ENCODE assay signal across 10 mouse cellular contexts in the genomic region with DNA sequence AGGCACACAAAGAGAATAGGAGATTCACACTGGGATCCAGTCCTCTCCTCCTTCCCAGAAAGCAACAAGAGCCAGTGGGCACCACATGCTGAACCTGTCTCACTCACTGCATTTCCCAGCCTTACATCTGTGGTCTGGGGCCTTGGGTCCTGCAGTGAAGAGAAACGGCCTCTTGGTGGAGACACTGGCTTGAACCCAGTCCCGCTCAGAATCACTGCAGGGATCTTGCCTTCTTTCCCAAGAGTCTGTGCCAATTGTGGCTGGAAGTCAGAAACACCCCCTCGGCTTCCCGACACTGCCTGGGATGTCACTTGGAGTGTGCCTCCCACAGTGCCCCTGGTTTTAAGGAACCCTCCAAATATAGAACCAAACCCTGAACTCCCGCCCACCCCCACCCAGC. TPM values are rescaled to one million over a fixed set of nuclear protein-coding genes. Genes with fewer than 3 reads are reported as not detected.
DNase-seq lines count a peak whose midpoint lies in the region; ATAC-seq and TF ChIP-seq lines count a peak whose summit lies in the region.
"Had no signal": no experiment of that assay in that cellular context is flagged by ENCODE, and none has a peak within 500 bp of the region (broad histone marks: within the 10 kb centered on the region; RNA-seq: fewer than 3 reads in every experiment).

No protein-coding gene starts in this region.

- no peaks in the 10 kb centered on the region for H3K36me3 ChIP-seq in heart, embryonic 16.5 days (ENCODE audit: control insufficient read depth, insufficient read depth)
- no peaks in the 10 kb centered on the region for H3K36me3 ChIP-seq in heart, embryonic 10.5 days
- H3K36me3 ChIP-seq in embryonic facial prominence, embryonic 15.5 days: no peaks in the 10 kb centered on the region
- H3K36me3 ChIP-seq in midbrain, postnatal 0 days (ENCODE audit: insufficient read depth, low read length): no peaks in the 10 kb centered on the region

- no peak for DNase-seq in heart, embryonic 10.5 days (ENCODE audit: low spot score)
- peak; percentile 21 for DNase-seq in thymus, postnatal 4 days
- no peak for DNase-seq in thymus, postnatal 0 days (ENCODE audit: low spot score)
- DNase-seq in midbrain, postnatal 0 days (ENCODE audit: low spot score): peak; percentile 52
- no peak for DNase-seq in adrenal gland, adult (ENCODE audit: inconsistent age in 2 of 2, low spot score in 1 of 2)
- no peak for DNase-seq in thymus, postnatal 36 days

- H3K9me3 ChIP-seq in heart, embryonic 16.5 days (replicated peaks; ENCODE audit: control insufficient read depth, low read length): no peaks in the 10 kb centered on the region
- no peaks in the 10 kb centered on the region for H3K9me3 ChIP-seq in heart, embryonic 10.5 days
- no peaks in the 10 kb centered on the region for H3K9me3 ChIP-seq in embryonic facial prominence, embryonic 15.5 days (replicated peaks)
- H3K9me3 ChIP-seq in midbrain, postnatal 0 days (ENCODE audit: low read length): no peaks in the 10 kb centered on the region

- peak; percentile 51 for TF ChIP-seq CTCF in midbrain, postnatal 0 days (IDR thresholded peaks at IDR 0.05)

- H3K4me3 ChIP-seq in heart, embryonic 16.5 days (ENCODE audit: low read length): no peak overlapping the region
- no peak overlapping the region for H3K4me3 ChIP-seq in heart, embryonic 10.5 days
- no peak overlapping the region for H3K4me3 ChIP-seq in embryonic facial prominence, embryonic 15.5 days (replicated peaks)
- no peak overlapping the region for H3K4me3 ChIP-seq in midbrain, postnatal 0 days (ENCODE audit: low read depth, low read length)

- H3K4me1 ChIP-seq in heart, embryonic 16.5 days (ENCODE audit: control insufficient read depth, insufficient read depth, low read length): peaks cover 8% of the 10 kb centered on the region
- H3K4me1 ChIP-seq in heart, embryonic 10.5 days: peaks cover 12% of the 10 kb centered on the region
- peaks cover 12% of the 10 kb centered on the region for H3K4me1 ChIP-seq in embryonic facial prominence, embryonic 15.5 days
- H3K4me1 ChIP-seq in midbrain, postnatal 0 days (ENCODE audit: insufficient read depth, low read length): no peaks in the 10 kb centered on the region

- no peak overlapping the region for H3K4me2 ChIP-seq in heart, embryonic 16.5 days (ENCODE audit: low read depth, low read length)
- no peak overlapping the region for H3K4me2 ChIP-seq in embryonic facial prominence, embryonic 15.5 days (replicated peaks)
- H3K4me2 ChIP-seq in midbrain, postnatal 0 days (ENCODE audit: low read depth, low read length, poor library complexity, severe bottlenecking): no peak overlapping the region

- peak; percentile 15; the same call in 1 of the 2 replicates for ATAC-seq in heart, embryonic 16.5 days (replicated peaks; ENCODE audit: extremely low read depth, insufficient read depth, low FRiP score)
- peak; percentile 32; the same call in 1 of the 2 replicates for ATAC-seq in embryonic facial prominence, embryonic 15.5 days (ENCODE audit: insufficient number of reproducible peaks, low FRiP score, low TSS enrichment, low read depth)
- no peak for ATAC-seq in midbrain, postnatal 0 days (ENCODE audit: low FRiP score)

- no peaks in the 10 kb centered on the region for H3K27me3 ChIP-seq in heart, embryonic 16.5 days (ENCODE audit: control insufficient read depth, insufficient read depth, low read length)
- H3K27me3 ChIP-seq in heart, embryonic 10.5 days (ENCODE audit: insufficient read depth, poor library complexity, severe bottlenecking): 0 out of 2 replicates have a peak, but pooled peaks cover 3% of the 10 kb centered on the region
- H3K27me3 ChIP-seq in embryonic facial prominence, embryonic 15.5 days: no peaks in the 10 kb centered on the region
- no peaks in the 10 kb centered on the region for H3K27me3 ChIP-seq in midbrain, postnatal 0 days (ENCODE audit: insufficient read depth, low read length)

- no peak overlapping the region for H3K9ac ChIP-seq in heart, embryonic 16.5 days (ENCODE audit: low read length)
- no peak overlapping the region for H3K9ac ChIP-seq in embryonic facial prominence, embryonic 15.5 days
- H3K9ac ChIP-seq in midbrain, postnatal 0 days (replicated peaks; ENCODE audit: low read length, poor library complexity, severe bottlenecking): no peak overlapping the region

- H3K27ac ChIP-seq in heart, embryonic 16.5 days (ENCODE audit: low read length): no peak overlapping the region
- H3K27ac ChIP-seq in heart, embryonic 10.5 days: no peak overlapping the region
- H3K27ac ChIP-seq in embryonic facial prominence, embryonic 15.5 days (replicated peaks): peak overlapping the region; percentile 69
- H3K27ac ChIP-seq in midbrain, postnatal 0 days (ENCODE audit: low read depth, low read length): no peak overlapping the region

- WGBS in heart, embryonic 16.5 days: 28% methylated on average over 5 of the region's 5 CpGs
- WGBS in heart, embryonic 10.5 days: 22% methylated on average over 5 of the region's 5 CpGs
- WGBS in embryonic facial prominence, embryonic 15.5 days: 16% methylated on average over 5 of the region's 5 CpGs
- WGBS in midbrain, postnatal 0 days: 21% methylated on average over 5 of the region's 5 CpGs

RNA-seq across cellular contexts. Expression of gene Tpcn2, which starts 5.5 kb away (rescaled TPM):
- polyA plus RNA-seq in heart, embryonic 16.5 days (2015; fragmentation: Nextera tagmentation; extraction: Ambion mirVana): 5.4 and 5.5 TPM in 2 replicates
- 5.7 and 5.8 TPM in 2 replicates for polyA plus RNA-seq in heart, embryonic 10.5 days (2016; fragmentation: Nextera tagmentation; extraction: Ambion mirVana)
- polyA plus RNA-seq in thymus, postnatal 0 days (2015; fragmentation: Nextera tagmentation; extraction: Ambion mirVana): 10.5 and 13.4 TPM in 2 replicates
- polyA plus RNA-seq in embryonic facial prominence, embryonic 15.5 days (2015; fragmentation: Nextera tagmentation; extraction: Ambion mirVana): 12.2 and 12.3 TPM in 2 replicates
- total RNA-seq in midbrain, postnatal 0 days (2014; rRNA removed): 2.8 and 4.1 TPM in 2 replicates
- 1.5 TPM in 2 replicates for polyA plus RNA-seq in midbrain, postnatal 0 days (2015; fragmentation: Nextera tagmentation; extraction: Ambion mirVana)

RNA-seq across cellular contexts. Expression of gene Mrgprf, which starts 11.3 kb away (rescaled TPM):
- 1.6 and 2.2 TPM in 2 replicates for polyA plus RNA-seq in heart, embryonic 16.5 days (2015; fragmentation: Nextera tagmentation; extraction: Ambion mirVana)
- polyA plus RNA-seq in heart, embryonic 10.5 days (2016; fragmentation: Nextera tagmentation; extraction: Ambion mirVana): 0.17 and 0.21 TPM in 2 replicates
- polyA plus RNA-seq in thymus, postnatal 0 days (2015; fragmentation: Nextera tagmentation; extraction: Ambion mirVana): 1.1 and 1.2 TPM in 2 replicates
- 8.1 and 10.1 TPM in 2 replicates for polyA plus RNA-seq in embryonic facial prominence, embryonic 15.5 days (2015; fragmentation: Nextera tagmentation; extraction: Ambion mirVana)
- 5.5 and 6.8 TPM in 2 replicates for total RNA-seq in midbrain, postnatal 0 days (2014; rRNA removed)
- polyA plus RNA-seq in midbrain, postnatal 0 days (2015; fragmentation: Nextera tagmentation; extraction: Ambion mirVana): 4.6 and 5.0 TPM in 2 replicates
- total RNA-seq: neutrophil, adult 5-6 weeks had no signal

RNA-seq across cellular contexts. Expression of gene Mrgprd, which starts 25.3 kb away (rescaled TPM):
- not detected in 2 replicates for polyA plus RNA-seq in heart, embryonic 16.5 days (2015; fragmentation: Nextera tagmentation; extraction: Ambion mirVana)
- not detected in 2 replicates for polyA plus RNA-seq in heart, embryonic 10.5 days (2016; fragmentation: Nextera tagmentation; extraction: Ambion mirVana)
- 0.04 and 0.07 TPM in 2 replicates for polyA plus RNA-seq in thymus, postnatal 0 days (2015; fragmentation: Nextera tagmentation; extraction: Ambion mirVana)
- polyA plus RNA-seq in embryonic facial prominence, embryonic 15.5 days (2015; fragmentation: Nextera tagmentation; extraction: Ambion mirVana): not detected in 2 replicates
- total RNA-seq in midbrain, postnatal 0 days (2014; rRNA removed): not detected in 2 replicates
- polyA plus RNA-seq in midbrain, postnatal 0 days (2015; fragmentation: Nextera tagmentation; extraction: Ambion mirVana): not detected in 2 replicates
- total RNA-seq: layer of hippocampus, adult 18-20 months; neutrophil, adult 5-6 weeks had no signal

Comparison
In these comparisons a context has a peak if more than half of its experiments do, and no peak if none do; other contexts are left out.
1. DNase-seq: peak in thymus, postnatal 4 days (single experiment) and midbrain, postnatal 0 days (single experiment); none in heart, embryonic 10.5 days (single experiment), thymus, postnatal 0 days (single experiment), adrenal gland, adult (0 of 2) and thymus, postnatal 36 days (0 of 2).